Mouse (Mus musculus) E14TG2a.4 (cell line): ENCODE results near the gene Zfp982.

Experiments used
- CTCF ChIP-seq: conservative IDR thresholded peaks from 2 replicates; pipeline ENCODE4 v1.5.1; 2014; ENCODE audit warnings: low read length
- POU5F1 ChIP-seq: IDR thresholded peaks from 2 replicates; pipeline ENCODE4 v1.6.1; 2014; ENCODE audit warnings: low read length, borderline replicate concordance

GRCm38 (mm10) chr4:147537702-147538101 lies 45.5 kb downstream of the Zfp982 start:
- TF ChIP-seq CTCF (no peak), POU5F1 (no peak)
